Mouse (Mus musculus): Measurements from ENCODE around the gene E2f6.
A peak's percentile ranks its signal among the peaks of the same experiment; 100 is the strongest.

The E2f6 gene

DNA sequence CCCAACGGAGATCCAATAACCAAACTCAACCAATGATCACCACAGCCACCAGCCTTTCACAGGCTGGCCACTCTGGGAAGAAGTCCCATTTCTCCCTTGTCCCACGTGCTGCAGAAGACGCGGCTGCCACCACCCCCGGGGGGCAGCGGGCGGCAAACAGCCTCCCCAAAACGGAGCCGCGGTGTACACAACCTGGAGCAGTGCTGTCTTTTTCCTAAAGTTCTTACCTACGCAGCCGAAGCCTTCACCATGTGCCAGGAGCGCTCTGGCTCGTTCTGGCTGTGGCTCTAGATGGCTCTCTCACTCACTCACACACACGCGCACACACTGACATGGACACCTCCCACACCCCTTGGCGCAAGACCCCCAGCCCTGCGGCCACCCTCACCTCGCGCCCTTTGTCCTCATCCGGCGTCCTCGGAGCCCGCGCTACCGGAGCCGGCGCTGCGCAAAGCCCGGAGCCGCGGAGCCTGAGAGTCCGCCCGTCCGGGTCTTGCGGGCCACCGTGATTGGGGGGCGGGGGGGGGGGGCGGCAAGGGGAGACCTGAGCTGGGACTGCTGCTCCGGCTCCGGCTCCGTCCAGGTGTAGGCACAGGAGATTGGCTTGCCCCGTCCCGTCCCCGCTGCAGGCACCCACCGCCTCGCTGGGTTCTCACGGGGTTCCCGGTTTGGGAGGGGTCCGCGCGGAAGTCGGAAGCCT, 10.4 kb upstream of the E2f6 start, which contains the start of gene Greb1:
Greb1 (minus strand) TSS at position 628 of the 700 bp plus-strand sequence.
- DNase-seq (ENCODE audit: extremely low read depth, low read depth) = no peak

- no peak for DNase-seq (ENCODE audit: extremely low read depth, low read depth)
These were observed 9.8 kb upstream of the E2f6 start for GRCm38 (mm10) chr12:16800959-16801315.

- no peak for DNase-seq (ENCODE audit: extremely low read depth, low read depth)
These were observed 7.4 kb upstream of the E2f6 start for GRCm38 (mm10) chr12:16803237-16803955.

- no peak for DNase-seq (ENCODE audit: extremely low read depth, low read depth)
These were observed 6.8 kb upstream of the E2f6 start for GRCm38 (mm10) chr12:16803956-16804430.

- peak; percentile 47 for DNase-seq (ENCODE audit: extremely low read depth, low read depth)
These were observed 5.3 kb upstream of the E2f6 start for GRCm38 (mm10) chr12:16805511-16805910.

DNA sequence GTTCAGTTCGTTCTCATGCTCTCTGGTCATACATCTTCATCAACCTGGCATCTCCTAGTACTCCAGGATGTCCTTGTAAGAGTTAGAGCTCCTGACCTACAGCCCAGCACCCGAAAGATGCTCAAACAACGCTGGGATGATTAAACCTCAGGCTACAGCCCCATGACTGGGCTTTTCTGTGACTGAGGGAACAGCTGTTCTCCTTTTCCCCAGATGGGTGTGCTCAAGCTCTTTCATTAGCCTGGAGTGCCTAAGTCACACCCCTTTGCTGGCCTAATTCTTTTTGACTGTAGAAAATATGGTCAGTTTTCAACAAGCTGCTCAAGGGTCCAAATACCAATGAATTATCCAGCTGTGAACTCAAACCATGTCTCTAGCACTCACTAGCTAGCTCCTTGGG, 2.7 kb upstream of the E2f6 start:
- no peak for DNase-seq (ENCODE audit: extremely low read depth, low read depth)

DNA sequence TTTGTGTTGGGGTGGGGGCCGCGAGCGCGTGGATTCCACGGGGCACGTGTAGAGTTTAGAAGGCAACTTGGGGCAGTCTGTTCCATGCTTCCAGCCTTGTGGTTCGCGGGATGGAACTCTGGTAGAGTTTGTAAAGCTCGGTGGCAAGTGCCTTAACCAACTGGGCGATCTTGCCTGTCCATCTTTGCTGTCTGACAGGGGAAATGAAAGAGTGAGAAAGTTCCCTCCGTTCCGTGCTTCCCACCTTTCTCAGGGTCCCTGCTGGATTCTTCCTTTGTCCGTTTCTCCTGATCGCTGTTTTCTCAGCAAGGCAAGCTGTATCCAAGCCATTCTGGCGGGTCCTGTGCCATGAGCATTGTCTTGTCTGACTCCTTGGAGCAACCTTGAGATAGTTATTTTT, 714 bp downstream of the E2f6 start:
- no peak for DNase-seq (ENCODE audit: extremely low read depth, low read depth)

- DNase-seq (ENCODE audit: extremely low read depth, low read depth) = no peak
These were observed 6.4 kb downstream of the E2f6 start for GRCm38 (mm10) chr12:16817147-16817546.

- DNase-seq (ENCODE audit: extremely low read depth, low read depth) = no peak
These were observed 7.8 kb downstream of the E2f6 start for GRCm38 (mm10) chr12:16818513-16818912.

DNA sequence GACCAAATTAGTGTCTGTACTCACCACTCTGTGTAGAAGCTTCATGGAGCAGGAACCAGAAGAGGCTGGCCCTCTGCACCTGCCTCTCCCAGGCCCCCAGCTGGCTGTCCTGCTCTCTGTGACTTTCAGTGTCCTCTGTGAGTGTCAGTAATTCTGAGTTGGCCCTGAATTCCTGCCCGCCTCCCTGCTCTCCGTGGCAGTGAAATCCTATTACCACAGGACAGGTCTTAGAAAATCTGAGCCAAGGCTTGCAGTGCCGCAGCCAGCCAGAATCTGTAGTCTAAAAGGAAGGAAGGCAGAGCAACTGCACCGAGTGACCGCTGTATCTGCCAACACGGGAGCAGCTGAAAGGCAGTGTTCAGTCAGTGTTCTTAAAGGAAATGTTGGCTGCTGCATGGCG, 10.0 kb downstream of the E2f6 start:
- DNase-seq (ENCODE audit: extremely low read depth, low read depth) = no peak

GRCm38 (mm10) chr12:16822181-16822734, 11.5 kb downstream of the E2f6 start:
- DNase-seq (ENCODE audit: extremely low read depth, low read depth) = no peak

GRCm38 (mm10) chr12:16823701-16824100, 12.9 kb downstream of the E2f6 start:
- no peak for DNase-seq (ENCODE audit: extremely low read depth, low read depth)

DNA sequence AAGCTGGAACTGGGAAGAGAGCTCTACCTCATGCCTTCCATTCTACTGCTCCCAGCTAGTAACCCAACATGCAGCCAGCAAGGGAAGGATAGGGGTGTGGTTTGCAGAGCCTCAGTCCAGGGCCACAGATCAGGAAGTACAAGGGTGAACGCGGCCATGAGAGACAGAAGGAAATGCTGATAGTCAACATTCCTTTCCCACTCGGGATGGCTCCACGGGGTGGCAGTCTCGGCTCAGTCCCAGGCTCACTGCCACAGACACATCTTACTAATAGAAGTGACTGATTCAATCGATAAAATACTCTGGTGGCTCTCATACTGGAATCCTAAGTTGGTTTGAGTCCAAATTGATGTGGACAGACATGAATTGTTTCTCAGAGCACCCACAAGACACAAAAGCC, 17.7 kb downstream of the E2f6 start:
- DNase-seq (ENCODE audit: extremely low read depth, low read depth) = no peak

DNA sequence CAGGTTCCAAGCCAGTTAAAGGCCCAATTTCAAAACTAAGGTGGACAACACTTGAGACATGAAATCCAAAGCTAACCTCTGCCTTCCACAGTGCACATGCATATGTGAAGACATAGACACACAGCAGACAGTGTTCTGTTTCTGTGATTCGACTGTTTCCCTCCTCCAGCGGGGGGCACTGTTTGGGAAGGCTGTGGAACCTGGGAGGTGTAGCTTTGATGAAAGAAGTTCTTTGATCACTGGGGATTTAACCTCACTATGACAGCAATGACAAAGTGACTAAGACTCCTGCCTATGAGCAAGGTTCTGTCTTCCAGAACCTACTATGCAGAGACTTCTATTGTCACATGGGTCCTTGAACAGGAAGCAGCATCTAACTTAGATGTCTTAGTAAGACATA, 19.0 kb downstream of the E2f6 start:
- no peak for DNase-seq (ENCODE audit: extremely low read depth, low read depth)

GRCm38 (mm10) chr12:16831071-16831470, 20.3 kb downstream of the E2f6 start:
- DNase-seq (ENCODE audit: extremely low read depth, low read depth) = no peak

GRCm38 (mm10) chr12:16834701-16835100, 23.9 kb downstream of the E2f6 start:
- DNase-seq (ENCODE audit: extremely low read depth, low read depth) = no peak

GRCm38 (mm10) chr12:16836188-16836587, 25.4 kb downstream of the E2f6 start:
- DNase-seq (ENCODE audit: extremely low read depth, low read depth) = no peak

DNA sequence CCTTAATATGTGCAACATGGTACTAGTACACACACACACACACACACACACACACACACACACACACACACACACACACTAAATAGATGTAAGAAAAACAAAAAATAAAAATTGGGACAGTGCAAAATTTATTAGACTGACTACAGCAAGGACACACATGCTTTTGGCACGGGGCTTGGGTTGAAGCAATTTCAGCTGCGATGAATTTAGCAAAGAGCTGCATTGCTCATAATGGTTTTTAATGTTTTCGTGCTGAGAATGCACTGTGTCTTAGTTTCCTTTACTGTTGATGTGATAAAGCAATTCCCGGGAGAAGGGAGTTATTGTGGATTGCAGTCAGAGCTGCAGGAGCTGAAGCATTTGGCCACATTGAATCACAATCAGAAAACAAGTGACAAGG, 27.0 kb downstream of the E2f6 start:
- no peak for DNase-seq (ENCODE audit: extremely low read depth, low read depth)

GRCm38 (mm10) chr12:16840842-16841782, 30.3 kb downstream of the E2f6 start:
- no peak for DNase-seq (ENCODE audit: extremely low read depth, low read depth)

DNA sequence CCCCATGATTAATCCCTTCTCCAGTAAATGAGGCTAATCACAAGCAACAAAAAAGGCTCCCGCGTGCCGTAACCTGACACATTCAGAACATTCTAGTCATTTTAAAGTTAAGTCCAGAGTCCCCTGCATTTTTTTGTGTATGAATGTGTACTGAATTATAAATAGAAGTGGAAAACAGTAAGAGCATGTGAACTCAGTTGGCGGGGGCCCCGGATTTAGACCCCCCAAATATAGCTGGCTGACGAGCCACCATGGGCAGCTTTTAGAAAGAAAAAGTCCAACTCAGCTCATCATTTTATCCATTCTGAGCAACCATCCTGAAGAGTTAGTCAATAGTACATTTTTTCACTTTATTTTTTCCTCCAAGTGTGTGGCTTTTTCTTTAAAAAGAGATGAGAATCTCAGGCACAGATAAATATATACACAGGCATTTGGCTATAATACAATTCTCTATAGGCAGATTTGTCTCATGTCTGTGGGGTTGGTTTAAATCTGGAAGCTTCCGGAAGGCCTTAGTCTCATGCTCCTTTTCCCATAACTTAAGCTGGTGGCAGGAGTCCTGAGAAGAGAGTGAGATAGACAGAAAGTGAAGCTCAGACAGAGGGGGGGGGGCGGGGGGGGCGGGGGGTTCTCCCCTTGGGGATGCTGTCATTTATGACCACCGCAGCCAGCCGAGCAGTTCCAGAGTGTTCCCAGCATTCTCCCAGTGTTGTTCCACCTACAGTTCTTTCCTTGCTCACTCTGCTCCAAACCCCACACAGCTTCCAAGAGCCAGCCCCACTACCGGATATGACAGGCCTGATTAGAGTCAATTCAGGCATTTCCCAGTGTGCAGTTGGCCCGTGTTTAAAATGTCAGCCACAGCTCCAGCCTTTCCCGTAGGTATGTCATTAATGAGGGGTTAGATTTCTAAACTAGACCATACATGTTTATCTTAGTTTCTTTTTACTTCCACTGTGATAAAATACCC, 34.1 kb downstream of the E2f6 start:
- no peak for DNase-seq (ENCODE audit: extremely low read depth, low read depth)
